Mouse (Mus musculus) retina, adult 2 months (tissue): ENCODE measurements at regions not wholly inside any gene's neighbourhood (a gene's known extent, or its start where the extent isn't known, plus 50 kb on each side); places are given as distances from the start of the nearest gene placed in this dataset.

ENCODE experiments used
- DNase-seq: peaks from one replicate; pipeline ENCODE4 v3.0.0-alpha.2; 2012; ENCODE audit warnings: low read depth, low spot score

DNA sequence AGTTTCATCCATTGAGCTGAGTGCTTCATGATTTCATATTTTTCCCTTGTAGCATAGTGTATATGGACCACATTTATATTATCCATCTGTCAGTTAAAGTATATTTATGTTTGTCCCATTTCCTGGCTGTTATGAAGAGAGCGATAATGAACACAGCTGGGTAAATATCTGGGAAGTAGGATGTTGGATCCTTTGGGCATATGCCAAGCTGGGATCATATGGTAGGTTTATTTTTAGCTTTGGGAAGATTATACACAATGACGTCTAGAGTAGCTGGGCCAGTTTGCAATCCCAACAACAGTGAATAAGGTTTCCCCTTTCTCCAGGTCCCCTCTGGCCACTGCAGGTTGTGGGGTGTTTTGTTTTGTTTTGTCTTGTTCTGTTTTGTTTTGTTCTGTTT, 164.5 kb downstream of the Gm765 start:
- DNase-seq: peak; percentile 18

DNA sequence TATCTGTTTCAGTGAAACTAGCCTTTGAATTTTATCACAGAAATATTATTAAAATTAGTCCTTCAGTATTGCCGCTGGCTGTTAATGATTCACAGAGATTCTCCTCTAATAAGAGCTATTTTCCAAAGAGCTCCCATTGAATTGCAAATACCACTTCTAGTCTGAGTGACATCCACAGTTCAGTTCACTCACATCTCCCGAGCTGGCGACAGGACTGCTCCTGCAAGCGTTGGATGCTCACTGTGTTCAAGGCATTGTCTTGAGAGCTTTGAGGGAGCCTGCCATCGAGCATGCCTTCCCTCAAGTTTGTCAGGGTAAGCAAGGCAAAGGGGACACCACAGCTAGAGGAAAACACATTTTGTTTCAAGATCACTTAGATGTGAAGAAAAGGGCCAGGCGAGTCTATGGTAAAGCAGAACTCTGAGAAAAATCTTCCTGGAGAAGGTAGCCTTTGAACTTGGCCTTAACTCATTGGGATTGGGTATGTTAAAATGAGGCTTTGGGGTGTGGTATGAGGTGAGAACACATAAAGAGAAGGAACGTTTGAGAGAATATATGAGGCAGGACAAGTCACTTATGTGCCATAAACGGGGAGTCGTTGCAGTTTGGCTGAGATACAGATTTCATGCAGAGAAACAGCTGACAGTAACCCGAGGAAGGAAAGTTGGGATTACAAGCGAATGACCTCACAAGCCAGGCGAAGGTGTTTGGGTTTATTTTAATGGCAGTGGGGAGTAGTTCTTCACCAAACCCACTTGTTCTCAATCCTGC, 193.3 kb downstream of the Gm765 start:
- no peak for DNase-seq

GRCm38 (mm10) chr6:98147855-98148254, 194.7 kb downstream of the Gm765 start:
- DNase-seq: no peak

DNA sequence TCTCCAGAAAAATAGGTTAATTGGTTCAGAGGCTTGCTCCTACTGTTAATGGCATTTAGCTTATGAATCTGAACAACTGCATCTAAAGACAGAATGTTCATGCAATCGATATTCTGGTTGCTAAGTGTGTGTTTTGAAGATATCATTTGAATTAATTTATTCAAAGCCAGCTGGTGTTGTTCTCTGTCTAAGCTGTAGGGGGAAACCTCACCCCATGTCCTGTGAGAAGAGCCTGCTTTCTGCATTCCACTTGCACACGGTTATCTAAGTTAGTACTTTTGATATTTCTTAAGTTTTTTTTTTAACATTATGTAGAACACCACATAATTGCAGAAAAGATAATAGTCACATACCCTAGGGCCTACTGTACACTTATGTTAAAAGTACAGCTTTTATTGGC, 209.6 kb downstream of the Gm765 start:
- DNase-seq: peak; percentile 11

DNA sequence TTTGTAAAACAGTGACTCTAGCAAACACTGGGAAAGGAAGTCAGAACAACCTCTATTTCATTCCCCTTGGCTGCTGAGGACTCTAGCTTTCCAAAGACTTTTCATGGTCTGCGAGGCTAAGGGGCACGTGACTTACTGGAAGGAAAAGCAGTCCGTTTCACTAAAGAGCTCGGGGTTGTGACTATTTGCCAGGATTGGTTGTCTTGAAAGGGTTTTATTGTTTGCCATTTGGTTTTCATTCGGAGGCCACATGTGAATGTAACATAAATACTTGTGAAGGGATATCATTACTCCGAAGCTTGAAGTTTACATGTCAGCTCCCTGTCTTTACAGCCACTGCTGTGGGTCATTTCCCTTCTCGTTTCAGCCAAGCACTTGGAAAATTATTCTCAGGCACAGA, 217.1 kb downstream of the Gm765 start:
- no peak for DNase-seq

GRCm38 (mm10) chr6:98118355-98119150, 224.0 kb downstream of the Gm765 start:
- no peak for DNase-seq

GRCm38 (mm10) chr6:98114327-98115134, 228.0 kb downstream of the Gm765 start:
- DNase-seq: no peak

- DNase-seq: no peak
Measured at GRCm38 (mm10) chr6:98113708-98114107, 228.8 kb downstream of the Gm765 start.

- DNase-seq: no peak
Measured at GRCm38 (mm10) chr6:98112495-98113115, 229.9 kb downstream of the Gm765 start.

DNA sequence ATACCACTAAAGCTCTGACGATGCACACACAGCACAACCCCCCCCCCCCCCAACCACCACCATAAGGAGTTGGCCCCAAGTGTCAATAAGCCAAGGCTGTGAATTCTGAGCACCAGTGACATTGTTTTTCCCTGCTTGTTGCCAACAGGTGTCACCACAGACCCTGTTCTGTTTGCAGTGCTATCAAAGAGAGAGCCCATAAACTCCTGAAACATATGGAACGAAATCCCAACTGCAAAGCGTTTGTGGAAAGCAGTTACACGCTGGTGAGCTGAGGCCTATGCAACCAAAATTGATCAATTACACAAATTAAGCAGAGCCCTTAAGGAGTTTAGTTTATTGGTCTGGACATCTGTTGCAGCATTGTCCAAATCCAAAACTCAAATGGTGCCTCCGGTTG, 235.4 kb downstream of the Gm765 start:
- DNase-seq: no peak

DNA sequence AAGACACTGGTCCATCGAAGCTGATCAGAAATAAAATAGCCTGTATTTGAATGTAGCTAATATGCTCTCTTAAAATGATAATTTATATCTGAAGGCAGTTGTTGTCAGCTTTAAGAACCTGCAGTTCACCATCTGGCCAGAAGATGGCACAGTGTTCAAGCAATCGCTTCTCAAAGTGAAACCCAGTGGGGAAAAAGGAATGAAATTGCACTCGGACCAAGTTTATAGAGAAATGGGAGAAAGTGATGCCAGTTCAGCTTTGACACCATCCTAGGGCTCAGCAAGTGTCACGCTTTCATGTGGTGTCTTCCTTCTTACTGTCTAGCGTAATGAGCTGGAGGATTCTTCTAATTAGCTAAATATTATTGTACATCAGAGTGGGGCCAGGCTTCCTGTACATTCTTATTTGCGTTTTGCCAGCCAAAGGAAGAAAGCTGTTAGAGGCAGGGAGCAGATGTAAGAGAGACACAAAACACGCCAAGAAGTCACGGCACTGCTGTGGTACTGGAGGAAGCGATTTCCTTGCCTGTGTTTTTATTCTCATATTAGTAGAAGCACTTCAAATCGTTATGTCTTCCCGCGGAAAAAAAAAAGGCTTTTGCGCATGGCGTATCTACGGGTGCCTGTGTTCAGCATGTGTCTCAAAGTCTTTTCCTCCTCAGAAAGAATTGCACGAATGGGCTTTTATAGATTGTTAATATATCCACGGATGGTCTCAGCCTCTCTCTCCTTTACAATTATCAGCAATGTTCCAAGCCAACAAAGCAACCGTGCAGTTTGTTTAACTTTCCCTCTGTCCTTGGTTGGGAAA, 237.1 kb downstream of the Gm765 start:
- DNase-seq: peak; percentile 38

- no peak for DNase-seq
Measured at GRCm38 (mm10) chr6:98104432-98104831, 238.1 kb downstream of the Gm765 start.

DNA sequence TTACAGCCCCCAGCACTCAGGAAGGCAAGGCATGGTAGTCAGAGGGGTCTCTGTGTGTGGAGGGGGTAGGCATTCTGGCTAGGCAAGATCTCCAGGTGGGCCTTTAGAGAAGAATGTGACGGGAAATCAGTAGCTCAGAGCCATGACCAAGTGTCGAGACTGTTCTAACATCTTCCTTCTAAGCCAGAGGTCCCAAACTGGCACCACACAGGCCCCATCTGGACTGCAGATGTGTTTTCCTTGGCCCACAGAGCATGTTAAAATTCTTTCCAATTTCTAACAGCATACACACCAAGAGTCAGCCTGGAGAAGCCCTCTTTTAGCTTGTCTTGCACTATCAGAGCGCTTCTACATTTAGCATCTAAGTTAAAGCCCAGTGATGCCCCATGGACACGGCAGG, 241.5 kb downstream of the Gm765 start:
- DNase-seq: no peak

DNA sequence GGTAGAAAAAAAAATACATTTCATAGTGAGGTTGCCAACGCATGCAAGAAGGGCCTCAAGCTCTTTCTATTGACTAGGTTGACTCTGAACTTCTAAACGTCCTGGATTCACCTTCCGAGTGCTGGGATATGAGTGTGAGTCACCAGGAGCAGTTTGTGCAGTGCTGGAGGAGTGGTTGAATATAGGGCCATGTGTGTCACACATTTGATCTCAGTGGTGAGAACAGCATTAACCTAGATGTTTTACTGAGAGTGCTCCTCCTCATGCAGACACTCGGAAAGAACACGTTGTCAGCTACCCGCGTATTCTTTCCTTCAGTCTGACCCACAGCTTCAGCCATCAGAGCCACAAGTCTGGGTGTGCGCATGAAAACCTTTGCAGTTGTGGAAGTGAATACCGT, 243.4 kb downstream of the Gm765 start:
- no peak for DNase-seq

DNA sequence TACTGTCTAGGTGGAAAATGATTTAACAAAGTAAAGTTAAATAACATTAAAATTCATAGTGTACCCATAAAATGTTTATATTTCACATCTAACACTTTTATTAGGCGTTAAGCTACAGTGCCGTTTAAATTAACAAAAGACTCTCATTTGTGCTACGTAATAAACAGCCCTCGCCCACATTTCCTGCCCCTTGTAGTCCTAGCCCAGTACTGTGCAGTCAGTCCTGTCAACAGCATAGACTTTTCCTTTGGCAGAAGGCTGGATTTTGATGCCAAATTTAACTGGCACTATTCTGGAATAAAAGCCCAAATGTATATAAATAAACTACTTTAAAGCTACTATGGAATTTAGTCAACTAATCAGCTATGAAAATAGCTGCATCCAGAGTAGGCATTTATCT, 247.3 kb downstream of the Gm765 start:
- DNase-seq: no peak

- no peak for DNase-seq
Measured at GRCm38 (mm10) chr6:98089185-98089584, 253.4 kb downstream of the Gm765 start.

DNA sequence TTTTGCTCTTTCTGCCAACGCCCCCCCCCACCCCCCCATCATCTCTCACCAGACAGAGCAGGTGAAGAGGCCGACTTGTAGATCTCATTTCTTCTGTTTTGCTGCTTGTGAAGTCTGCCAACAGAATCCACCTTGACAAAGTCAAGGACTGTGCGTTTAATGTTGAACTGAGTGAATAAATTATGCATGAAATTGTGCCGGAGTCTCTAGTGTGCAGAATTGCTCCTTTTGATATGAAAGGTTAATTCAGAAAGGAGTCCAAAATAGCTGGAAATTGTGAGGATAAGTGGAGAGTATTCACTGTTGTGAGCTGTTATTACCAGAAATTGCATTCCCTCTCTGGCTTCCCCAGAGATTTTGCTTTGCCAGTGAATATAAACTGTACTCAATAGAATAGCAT, 262.5 kb downstream of the Gm765 start:
- no peak for DNase-seq
